ENCODE assay signal across 25 mouse cellular contexts in genomic region chr2:170871469-170871868, GRCm38 (mm10).
A peak's percentile ranks its signal among the peaks of the same experiment; 100 is the strongest.
DNase-seq lines count a peak whose midpoint lies in the region; ATAC-seq and TF ChIP-seq lines count a peak whose summit lies in the region.
"Had no signal": no experiment of that assay in that cellular context is flagged by ENCODE, and none has a peak within 500 bp of the region (broad histone marks: within the 10 kb centered on the region; RNA-seq: fewer than 3 reads in every experiment).

No protein-coding gene starts in this region.

- no peak overlapping the region for H3K4me2 ChIP-seq in forebrain, embryonic 16.5 days (ENCODE audit: low read length)
- no peak overlapping the region for H3K4me2 ChIP-seq in forebrain, postnatal 0 days (ENCODE audit: low read depth)
- H3K4me2 ChIP-seq in stomach, postnatal 0 days (replicated peaks; ENCODE audit: low read depth) = no peak overlapping the region
- H3K4me2 ChIP-seq: forebrain, embryonic 13.5 days; heart, embryonic 12.5 days; heart, embryonic 15.5 days; hindbrain, embryonic 13.5 days had no signal

- 86% methylated on average over 3 of the region's 3 CpGs for WGBS in forebrain, embryonic 16.5 days
- WGBS in forebrain, postnatal 0 days = 88% methylated on average over 3 of the region's 3 CpGs
- WGBS in stomach, postnatal 0 days = 84% methylated on average over 3 of the region's 3 CpGs

- intact Hi-C loops in left cerebral cortex, postnatal 10 days (cut with DNase I) = loop anchor here (10.0 kb wide), 1 partner anchor 277 kb away; no protein-coding TSS in a partner anchor

- no peaks in the 10 kb centered on the region for H3K9me3 ChIP-seq in forebrain, embryonic 16.5 days (ENCODE audit: control insufficient read depth, low read length)
- H3K9me3 ChIP-seq in forebrain, postnatal 0 days (ENCODE audit: low read length) = no peaks in the 10 kb centered on the region
- H3K9me3 ChIP-seq in stomach, postnatal 0 days (ENCODE audit: control insufficient read depth, low read length) = no peaks in the 10 kb centered on the region
- H3K9me3 ChIP-seq: forebrain, embryonic 10.5 days; forebrain, embryonic 13.5 days; heart, embryonic 12.5 days; heart, embryonic 15.5 days; hindbrain, embryonic 10.5 days; hindbrain, embryonic 13.5 days had no signal

- H3K27me3 ChIP-seq in forebrain, embryonic 16.5 days (replicated peaks; ENCODE audit: control insufficient read depth, insufficient read depth, low read length) = no peaks in the 10 kb centered on the region
- no peaks in the 10 kb centered on the region for H3K27me3 ChIP-seq in forebrain, postnatal 0 days (ENCODE audit: insufficient read depth, low read length)
- H3K27me3 ChIP-seq in stomach, postnatal 0 days (ENCODE audit: control insufficient read depth, insufficient read depth, low read length) = no peaks in the 10 kb centered on the region
- H3K27me3 ChIP-seq: forebrain, embryonic 13.5 days; heart, embryonic 12.5 days; heart, embryonic 15.5 days; hindbrain, embryonic 13.5 days; Patski had no signal

- H3K27ac ChIP-seq in forebrain, embryonic 16.5 days (ENCODE audit: low read length) = no peak overlapping the region
- no peak overlapping the region for H3K27ac ChIP-seq in forebrain, postnatal 0 days (ENCODE audit: low read depth, low read length)
- H3K27ac ChIP-seq in stomach, postnatal 0 days (replicated peaks) = no peak overlapping the region
- H3K27ac ChIP-seq: forebrain, embryonic 13.5 days; gastrocnemius, adult 2 months; heart, embryonic 15.5 days; hindbrain, embryonic 10.5 days; hindbrain, embryonic 13.5 days had no signal

- no peak for DNase-seq in forebrain, postnatal 0 days
- peak; percentile 28 to 30 for DNase-seq in left cerebral cortex, adult 18-20 months (ENCODE audit: low spot score in 2 of 2)
- DNase-seq in left cerebral cortex, postnatal 10 days (ENCODE audit: extremely low spot score in 1 of 2, low spot score in 2 of 2) = no peak
- peak; percentile 50 for DNase-seq in right cerebral cortex, adult 18-20 months
- DNase-seq in right cerebral cortex, postnatal 4 days = no peak
- no peak for DNase-seq in gastrocnemius, postnatal 25 days
- DNase-seq in stomach, postnatal 0 days (ENCODE audit: low spot score) = no peak
- DNase-seq: adrenal gland, postnatal 10 days; adrenal gland, postnatal 36 days; cerebellum, adult 11-12 months; cerebellum, adult 8-10 months; cerebellum, postnatal 10 days; gastrocnemius, adult 2 months; gastrocnemius, postnatal 14 days; heart, adult 18-20 months; heart, postnatal 10 days; heart, postnatal 36 days had no signal

- H3K9ac ChIP-seq in forebrain, embryonic 16.5 days (replicated peaks; ENCODE audit: low read depth, low read length) = no peak overlapping the region
- no peak overlapping the region for H3K9ac ChIP-seq in forebrain, postnatal 0 days
- H3K9ac ChIP-seq in stomach, postnatal 0 days (ENCODE audit: low read length) = no peak overlapping the region
- H3K9ac ChIP-seq: forebrain, embryonic 13.5 days; heart, embryonic 12.5 days; heart, embryonic 15.5 days; hindbrain, embryonic 13.5 days had no signal

- no peaks in the 10 kb centered on the region for H3K36me3 ChIP-seq in forebrain, embryonic 16.5 days (ENCODE audit: control insufficient read depth, insufficient read depth)
- H3K36me3 ChIP-seq in forebrain, postnatal 0 days (ENCODE audit: insufficient read depth) = no peaks in the 10 kb centered on the region; the same call in 1 of the 2 replicates
- no peaks in the 10 kb centered on the region for H3K36me3 ChIP-seq in stomach, postnatal 0 days (ENCODE audit: control insufficient read depth, insufficient read depth, low read length)
- H3K36me3 ChIP-seq: forebrain, embryonic 10.5 days; heart, embryonic 12.5 days; heart, embryonic 15.5 days; hindbrain, embryonic 10.5 days had no signal

- no peaks in the 10 kb centered on the region for H3K4me1 ChIP-seq in forebrain, embryonic 16.5 days (replicated peaks; ENCODE audit: control insufficient read depth, insufficient read depth, low read length)
- H3K4me1 ChIP-seq in forebrain, postnatal 0 days (ENCODE audit: insufficient read depth) = no peaks in the 10 kb centered on the region
- H3K4me1 ChIP-seq in stomach, postnatal 0 days (replicated peaks; ENCODE audit: control insufficient read depth, insufficient read depth) = no peaks in the 10 kb centered on the region
- H3K4me1 ChIP-seq: heart, embryonic 12.5 days; heart, embryonic 15.5 days; hindbrain, embryonic 10.5 days; hindbrain, embryonic 13.5 days had no signal

- no peak for TF ChIP-seq CTCF in forebrain, postnatal 0 days (IDR thresholded peaks at IDR 0.05; ENCODE audit: low read depth)
- TF ChIP-seq CTCF in stomach, postnatal 0 days (IDR thresholded peaks at IDR 0.05; ENCODE audit: low read depth) = no peak

- ATAC-seq in forebrain, embryonic 16.5 days = peak; percentile 18; the same call in 1 of the 2 replicates
- no peak for ATAC-seq in forebrain, postnatal 0 days
- no peak for ATAC-seq in stomach, postnatal 0 days (ENCODE audit: low FRiP score, low TSS enrichment)
- ATAC-seq: forebrain, embryonic 13.5 days; Patski had no signal

- H3K4me3 ChIP-seq in forebrain, embryonic 16.5 days (replicated peaks; ENCODE audit: low read length) = no peak overlapping the region
- no peak overlapping the region for H3K4me3 ChIP-seq in forebrain, postnatal 0 days (ENCODE audit: low read depth, low read length)
- H3K4me3 ChIP-seq in stomach, postnatal 0 days (ENCODE audit: low read depth, low read length) = no peak overlapping the region
- H3K4me3 ChIP-seq: forebrain, embryonic 10.5 days; forebrain, embryonic 13.5 days; gastrocnemius, adult 2 months; heart, embryonic 12.5 days; heart, embryonic 15.5 days; hindbrain, embryonic 10.5 days; hindbrain, embryonic 13.5 days had no signal

- TF ChIP-seq EP300 in stomach, postnatal 0 days (optimal IDR thresholded peaks at IDR 0.05) = no peak

Comparison
In these comparisons a context has a peak if more than half of its experiments do, and no peak if none do; other contexts are left out.
1. DNase-seq: peak in left cerebral cortex, adult 18-20 months (2 of 2) and right cerebral cortex, adult 18-20 months (single experiment); none in forebrain, postnatal 0 days (single experiment), left cerebral cortex, postnatal 10 days (0 of 2), right cerebral cortex, postnatal 4 days (single experiment), gastrocnemius, postnatal 25 days (single experiment) and stomach, postnatal 0 days (single experiment).